8 mouse cellular contexts compared by ENCODE assay signal in the genomic region with DNA sequence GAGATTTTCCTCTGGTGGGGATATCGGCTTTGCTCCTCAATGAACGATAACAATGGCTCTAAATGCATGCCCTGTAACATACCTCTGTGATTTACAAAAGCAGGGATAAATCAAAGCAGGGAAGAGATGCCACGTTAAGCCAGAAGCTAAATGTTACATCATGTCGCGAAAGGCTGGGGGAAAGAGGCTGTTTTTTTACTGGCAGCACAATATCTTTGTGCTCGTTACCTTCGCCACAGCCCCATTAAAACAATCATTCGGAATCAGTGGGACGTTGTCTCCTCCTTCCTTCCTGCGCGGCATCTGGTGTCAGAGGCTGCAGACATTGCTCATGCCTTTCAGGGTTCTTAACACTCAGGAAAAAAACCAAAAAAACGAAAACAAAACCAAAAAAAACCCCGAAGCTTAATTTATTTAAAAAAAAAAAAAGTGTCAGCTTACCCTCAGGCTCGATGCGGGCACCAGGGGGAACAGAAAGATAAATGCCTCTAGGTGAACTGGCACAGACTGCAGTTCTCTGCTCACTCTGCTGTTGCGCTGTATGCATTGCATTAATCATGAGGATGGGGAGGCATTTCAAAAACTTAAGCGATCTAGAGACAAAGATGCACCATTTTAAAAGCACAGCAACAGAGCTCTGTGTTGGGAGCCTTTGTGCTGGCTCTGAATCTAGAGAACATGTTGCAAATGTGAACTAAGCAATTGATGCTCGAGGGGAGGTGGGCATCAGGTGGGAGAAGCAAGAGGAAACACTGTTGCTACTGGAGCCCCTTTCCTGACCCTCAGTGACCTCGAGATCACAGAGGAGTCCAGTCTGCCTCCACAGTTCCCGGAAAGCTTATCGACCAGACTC. TPM values are rescaled to one million over a fixed set of nuclear protein-coding genes. Genes with fewer than 3 reads are reported as not detected.
DNase-seq lines count a peak whose midpoint lies in the region; ATAC-seq lines count a peak whose summit lies in the region.

No protein-coding gene starts in this region.

- H3K4me2 ChIP-seq in kidney, embryonic 15.5 days = peak overlapping the region; percentile 51
- peak overlapping the region; percentile 24; the same call in 1 of the 2 replicates for H3K4me2 ChIP-seq in hindbrain, embryonic 11.5 days (replicated peaks; ENCODE audit: low read depth, low read length)
- peak overlapping the region; percentile 60 for H3K4me2 ChIP-seq in limb, embryonic 13.5 days (replicated peaks)

- no peak for ATAC-seq in kidney, embryonic 15.5 days (replicated peaks; ENCODE audit: low FRiP score)
- ATAC-seq in hindbrain, embryonic 11.5 days (ENCODE audit: low FRiP score) = 0 out of 2 replicates have a peak, but pooled peaks have one; percentile 43
- ATAC-seq in limb, embryonic 13.5 days (ENCODE audit: low FRiP score, low read depth) = no peak

- H3K27ac ChIP-seq in kidney, embryonic 15.5 days = no peak overlapping the region
- H3K27ac ChIP-seq in hindbrain, embryonic 11.5 days (ENCODE audit: low read depth, low read length) = no peak overlapping the region
- H3K27ac ChIP-seq in limb, embryonic 13.5 days = no peak overlapping the region

- H3K4me3 ChIP-seq in kidney, embryonic 15.5 days (replicated peaks) = peak overlapping the region; percentile 31
- no peak overlapping the region for H3K4me3 ChIP-seq in hindbrain, embryonic 11.5 days (ENCODE audit: low read depth, low read length)
- peak overlapping the region; percentile 31 for H3K4me3 ChIP-seq in limb, embryonic 13.5 days

- H3K27me3 ChIP-seq in kidney, embryonic 15.5 days = no peaks in the 10 kb centered on the region
- no peaks in the 10 kb centered on the region for H3K27me3 ChIP-seq in hindbrain, embryonic 11.5 days (ENCODE audit: control insufficient read depth, insufficient read depth, low read length)
- 0 out of 2 replicates have a peak, but pooled peaks cover 4% of the 10 kb centered on the region for H3K27me3 ChIP-seq in limb, embryonic 13.5 days

- H3K4me1 ChIP-seq in kidney, embryonic 15.5 days = no peaks in the 10 kb centered on the region
- H3K4me1 ChIP-seq in hindbrain, embryonic 11.5 days (replicated peaks; ENCODE audit: control insufficient read depth, insufficient read depth, low read length) = no peaks in the 10 kb centered on the region
- H3K4me1 ChIP-seq in limb, embryonic 13.5 days = peaks cover 4% of the 10 kb centered on the region; the same call in 1 of the 2 replicates

- H3K9ac ChIP-seq in kidney, embryonic 15.5 days = no peak overlapping the region
- H3K9ac ChIP-seq in hindbrain, embryonic 11.5 days (ENCODE audit: low read depth, low read length) = peak overlapping the region; percentile 29; the same call in 1 of the 2 replicates
- peak overlapping the region; percentile 50 for H3K9ac ChIP-seq in limb, embryonic 13.5 days

- no peak for DNase-seq in kidney, adult 8-10 months
- peak; percentile 40 to 52 for DNase-seq in cerebellum, postnatal 14 days
- peak; percentile 33 for DNase-seq in hindbrain, embryonic 11.5 days (ENCODE audit: low spot score)
- peak; percentile 32 for DNase-seq in right cerebral cortex, postnatal 4 days
- DNase-seq in T-cell, adult 2 months (ENCODE audit: low spot score) = no peak
- DNase-seq in adipocyte (ENCODE audit: low spot score) = no peak

- WGBS in kidney, embryonic 15.5 days = 13% methylated on average over 21 of the region's 21 CpGs
- 27% methylated on average over 21 of the region's 21 CpGs for WGBS in hindbrain, embryonic 11.5 days
- WGBS in limb, embryonic 13.5 days = 21% methylated on average over 21 of the region's 21 CpGs

- no peaks in the 10 kb centered on the region for H3K9me3 ChIP-seq in kidney, embryonic 15.5 days (replicated peaks)
- H3K9me3 ChIP-seq in hindbrain, embryonic 11.5 days (ENCODE audit: control insufficient read depth, low read length) = no peaks in the 10 kb centered on the region
- H3K9me3 ChIP-seq in limb, embryonic 13.5 days = no peaks in the 10 kb centered on the region

- no peaks in the 10 kb centered on the region for H3K36me3 ChIP-seq in kidney, embryonic 15.5 days
- no peaks in the 10 kb centered on the region for H3K36me3 ChIP-seq in hindbrain, embryonic 11.5 days (ENCODE audit: control insufficient read depth, insufficient read depth, low read length)
- no peaks in the 10 kb centered on the region for H3K36me3 ChIP-seq in limb, embryonic 13.5 days

RNA-seq across cellular contexts. Expression of a gene that starts 53.6 kb away (rescaled TPM):
- 16.8 and 17.3 TPM in 2 replicates for polyA plus RNA-seq in kidney, embryonic 15.5 days (2015; fragmentation: Nextera tagmentation; extraction: Ambion mirVana)
- polyA plus RNA-seq in hindbrain, embryonic 11.5 days (2014; fragmentation: Nextera tagmentation; extraction: Ambion mirVana) = 19.8 and 21.9 TPM in 2 replicates
- polyA plus RNA-seq in limb, embryonic 13.5 days (2015; fragmentation: Nextera tagmentation; extraction: Ambion mirVana) = 17.0 and 18.8 TPM in 2 replicates

Comparison
In these comparisons a context has a peak if more than half of its experiments do, and no peak if none do; other contexts are left out.
1. DNase-seq: peak in cerebellum, postnatal 14 days (2 of 2), hindbrain, embryonic 11.5 days (single experiment) and right cerebral cortex, postnatal 4 days (single experiment); none in kidney, adult 8-10 months (0 of 2), T-cell, adult 2 months (single experiment) and adipocyte (single experiment).
2. Peak in every context shown above with its lines, with median percentiles within 50 percentile points of each other: H3K4me2 ChIP-seq.